In the genomic region with DNA sequence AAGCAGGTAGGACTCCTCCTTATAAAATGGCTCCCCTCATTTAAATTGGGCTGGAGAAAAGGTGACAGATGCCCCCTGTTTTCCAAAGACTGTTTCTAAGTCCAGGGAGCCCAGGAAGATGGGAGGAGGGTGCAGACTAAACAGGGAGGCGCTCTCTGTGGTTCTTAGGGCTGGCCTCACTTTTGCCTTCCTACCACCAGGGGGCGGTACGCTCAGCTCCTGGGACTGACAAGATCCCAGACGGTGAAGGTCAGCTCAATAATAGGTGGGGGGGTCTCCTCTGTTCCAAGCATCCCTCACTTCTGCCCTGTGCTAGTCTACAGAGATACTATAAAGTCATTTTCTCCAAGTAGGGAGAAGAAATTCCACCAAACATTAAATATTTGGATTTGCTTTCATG, we compare ENCODE assay signal across 9 mouse cellular contexts. TPM values are rescaled to one million over a fixed set of nuclear protein-coding genes. Genes with fewer than 3 reads are reported as not detected.
DNase-seq lines count a peak whose midpoint lies in the region; ATAC-seq and TF ChIP-seq lines count a peak whose summit lies in the region.
"Had no signal": no experiment of that assay in that cellular context is flagged by ENCODE, and none has a peak within 500 bp of the region (broad histone marks: within the 10 kb centered on the region; RNA-seq: fewer than 3 reads in every experiment).

No protein-coding gene starts in this region.

- peak; percentile 58 for DNase-seq in liver
- peak; percentile 72 for DNase-seq in NIH3T3 (ENCODE audit: low read depth)
- peak; percentile 47 for DNase-seq in cerebellum, adult 8-10 months
- peak; percentile 58 for DNase-seq in gastrocnemius, postnatal 14 days
- DNase-seq in liver, embryonic 11.5 days (ENCODE audit: low spot score): no peak
- no peak for DNase-seq in yolk sac, embryonic 10.5 days (ENCODE audit: low spot score)

- no peak overlapping the region for H3K4me3 ChIP-seq in liver, embryonic 12.5 days
- H3K4me3 ChIP-seq in liver, embryonic 11.5 days (ENCODE audit: low read depth, low read length): no peak overlapping the region
- no peak overlapping the region for H3K4me3 ChIP-seq in olfactory bulb, adult 2 months (ENCODE audit: insufficient read depth, low read depth, low read length)
- H3K4me3 ChIP-seq: heart, embryonic 13.5 days had no signal

- intact Hi-C loops in gastrocnemius, postnatal 14 days (cut with DNase I; ENCODE audit: low total_unique reads): no loop called here

- H3K9ac ChIP-seq in liver, embryonic 12.5 days: no peak overlapping the region
- H3K9ac ChIP-seq in liver, embryonic 11.5 days (ENCODE audit: low read depth, low read length): no peak overlapping the region
- H3K9ac ChIP-seq: heart, embryonic 13.5 days had no signal

- no peak overlapping the region for H3K4me2 ChIP-seq in liver, embryonic 12.5 days
- H3K4me2 ChIP-seq in liver, embryonic 11.5 days: no peak overlapping the region
- H3K4me2 ChIP-seq: heart, embryonic 13.5 days had no signal

- no peak overlapping the region for H3K27ac ChIP-seq in liver, embryonic 12.5 days
- H3K27ac ChIP-seq in liver, embryonic 11.5 days (ENCODE audit: low read depth, low read length): no peak overlapping the region
- no peak overlapping the region for H3K27ac ChIP-seq in olfactory bulb, adult 2 months (ENCODE audit: insufficient read depth, low read depth, low read length)
- H3K27ac ChIP-seq: heart, embryonic 13.5 days had no signal

- TF ChIP-seq POLR2A in olfactory bulb, adult 2 months (IDR thresholded peaks at IDR 0.05; ENCODE audit: insufficient read depth, low read depth, low read length): no peak

- no peaks in the 10 kb centered on the region for H3K9me3 ChIP-seq in liver, embryonic 12.5 days (replicated peaks)
- H3K9me3 ChIP-seq in liver, embryonic 11.5 days (ENCODE audit: control insufficient read depth, low read length): no peaks in the 10 kb centered on the region
- H3K9me3 ChIP-seq: heart, embryonic 13.5 days had no signal

- H3K27me3 ChIP-seq in liver, embryonic 12.5 days (replicated peaks): peaks cover 34% of the 10 kb centered on the region
- H3K27me3 ChIP-seq in liver, embryonic 11.5 days (replicated peaks; ENCODE audit: control insufficient read depth, insufficient read depth, low read length): peaks cover 18% of the 10 kb centered on the region

- ATAC-seq in liver, embryonic 12.5 days: no peak
- ATAC-seq in liver, embryonic 11.5 days (replicated peaks; ENCODE audit: low FRiP score): 0 out of 2 replicates have a peak, but pooled peaks have one; percentile 29

- peaks cover 23% of the 10 kb centered on the region for H3K4me1 ChIP-seq in liver, embryonic 12.5 days
- H3K4me1 ChIP-seq in liver, embryonic 11.5 days (replicated peaks; ENCODE audit: control insufficient read depth, insufficient read depth, low read length): peaks cover 19% of the 10 kb centered on the region
- H3K4me1 ChIP-seq in olfactory bulb, adult 2 months (ENCODE audit: control insufficient read depth, insufficient read depth, low read length): no peaks in the 10 kb centered on the region

- TF ChIP-seq CTCF in olfactory bulb, adult 2 months (IDR thresholded peaks at IDR 0.05; ENCODE audit: insufficient read depth, low read depth, low read length): peak; percentile 77

- WGBS in liver, embryonic 12.5 days (ENCODE audit: insufficient replicate concordance): 3% methylated on average over 4 of the region's 4 CpGs
- 10% methylated on average over 4 of the region's 4 CpGs for WGBS in liver, embryonic 11.5 days
- WGBS in olfactory bulb, adult 2 months: 13% methylated on average over 4 of the region's 4 CpGs

- no peaks in the 10 kb centered on the region for H3K36me3 ChIP-seq in liver, embryonic 12.5 days
- no peaks in the 10 kb centered on the region for H3K36me3 ChIP-seq in liver, embryonic 11.5 days (ENCODE audit: control insufficient read depth, insufficient read depth, low read length)
- H3K36me3 ChIP-seq: heart, embryonic 13.5 days had no signal

RNA-seq across cellular contexts. Expression of gene Alx3, which starts 10.5 kb away (rescaled TPM):
- 0.69 and 0.76 TPM in 2 replicates for polyA plus RNA-seq in liver, embryonic 12.5 days (2016; fragmentation: Nextera tagmentation; extraction: Ambion mirVana)
- total RNA-seq in gastrocnemius, postnatal 14 days (2021): not detected
- 5.6 and 5.8 TPM in 2 replicates for polyA plus RNA-seq in liver, embryonic 11.5 days (2014; fragmentation: Nextera tagmentation; extraction: Ambion mirVana)
- not detected in 2 replicates for polyA plus RNA-seq in olfactory bulb, adult 2 months (2012; ENCODE audit: insufficient read depth, insufficient read length, low replicate concordance, missing spikeins)

RNA-seq across cellular contexts. Expression of gene Gm10961, which starts 25.8 kb away (rescaled TPM):
- polyA plus RNA-seq in liver, embryonic 12.5 days (2016; fragmentation: Nextera tagmentation; extraction: Ambion mirVana): not detected in 2 replicates
- total RNA-seq in gastrocnemius, postnatal 14 days (2021): not detected
- not detected in 2 replicates for polyA plus RNA-seq in liver, embryonic 11.5 days (2014; fragmentation: Nextera tagmentation; extraction: Ambion mirVana)
- polyA plus RNA-seq in olfactory bulb, adult 2 months (2012; ENCODE audit: insufficient read depth, insufficient read length, low replicate concordance, missing spikeins): not detected in 2 replicates
- polyA plus RNA-seq: heart, embryonic 13.5 days had no signal

RNA-seq across cellular contexts. Expression of gene Strip1, which starts 26.2 kb away (rescaled TPM):
- polyA plus RNA-seq in liver, embryonic 12.5 days (2016; fragmentation: Nextera tagmentation; extraction: Ambion mirVana): 17.0 and 19.0 TPM in 2 replicates
- 10 to 100 TPM; 16.9 to 19.5 TPM for total RNA-seq in gastrocnemius, postnatal 14 days (2021)
- 29.3 and 32.4 TPM in 2 replicates for polyA plus RNA-seq in liver, embryonic 11.5 days (2014; fragmentation: Nextera tagmentation; extraction: Ambion mirVana)
- not detected in 2 replicates for polyA plus RNA-seq in olfactory bulb, adult 2 months (2012; ENCODE audit: insufficient read depth, insufficient read length, low replicate concordance, missing spikeins)

RNA-seq across cellular contexts. Expression of gene Ubl4b, which starts 50.4 kb away (rescaled TPM):
- polyA plus RNA-seq in liver, embryonic 12.5 days (2016; fragmentation: Nextera tagmentation; extraction: Ambion mirVana): not detected in 2 replicates
- total RNA-seq in gastrocnemius, postnatal 14 days (2021): not detected
- polyA plus RNA-seq in liver, embryonic 11.5 days (2014; fragmentation: Nextera tagmentation; extraction: Ambion mirVana): not detected in 2 replicates
- not detected in 2 replicates for polyA plus RNA-seq in olfactory bulb, adult 2 months (2012; ENCODE audit: insufficient read depth, insufficient read length, low replicate concordance, missing spikeins)
- polyA plus RNA-seq: heart, embryonic 13.5 days had no signal

Comparison
In these comparisons a context has a peak if more than half of its experiments do, and no peak if none do; other contexts are left out.
1. DNase-seq: peak in liver (single experiment), NIH3T3 (single experiment), cerebellum, adult 8-10 months (single experiment) and gastrocnemius, postnatal 14 days (single experiment); none in liver, embryonic 11.5 days (single experiment) and yolk sac, embryonic 10.5 days (single experiment).
2. RNA of gene Strip1, which starts 26.2 kb away (polyA plus RNA-seq): 29.3 to 32.4 TPM in liver, embryonic 11.5 days and 17.0 to 19.0 TPM in liver, embryonic 12.5 days; not detected in olfactory bulb, adult 2 months; every median in the first group is over 10 times any median in the second.